In the genomic region with DNA sequence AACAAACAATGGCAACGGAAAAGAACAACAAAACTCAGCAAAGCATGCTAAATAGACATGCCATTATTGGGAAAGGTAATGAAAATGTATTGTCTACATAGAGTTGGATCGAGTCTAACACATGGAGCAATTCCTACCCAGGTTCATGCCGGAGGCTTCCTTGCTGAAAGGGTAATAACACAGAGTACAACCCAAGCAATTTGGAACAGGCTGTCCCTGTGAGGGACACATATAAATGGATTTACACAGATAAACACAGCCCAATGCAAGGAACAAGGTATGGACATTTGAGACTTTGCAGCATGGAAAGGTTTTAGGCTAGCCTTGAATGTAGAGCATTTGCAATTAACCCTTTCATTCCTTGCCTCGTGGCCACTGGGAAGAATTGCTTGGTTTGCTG, we compare ENCODE assay signal across 14 mouse cellular contexts.
A peak's percentile ranks its signal among the peaks of the same experiment; 100 is the strongest.
DNase-seq lines count a peak whose midpoint lies in the region; ATAC-seq and TF ChIP-seq lines count a peak whose summit lies in the region.
"Had no signal": no experiment of that assay in that cellular context is flagged by ENCODE, and none has a peak within 500 bp of the region (broad histone marks: within the 10 kb centered on the region; RNA-seq: fewer than 3 reads in every experiment).

No protein-coding gene starts in this region.

- no peak overlapping the region for H3K9ac ChIP-seq in forebrain, embryonic 13.5 days
- no peak overlapping the region for H3K9ac ChIP-seq in forebrain, embryonic 11.5 days (ENCODE audit: low read length)
- H3K9ac ChIP-seq in forebrain, embryonic 16.5 days (replicated peaks; ENCODE audit: low read depth, low read length) = peak overlapping the region; percentile 38; the same call in 1 of the 2 replicates
- H3K9ac ChIP-seq in midbrain, embryonic 14.5 days (replicated peaks; ENCODE audit: low read length) = no peak overlapping the region; the same call in 1 of the 2 replicates
- no peak overlapping the region for H3K9ac ChIP-seq in kidney, embryonic 15.5 days
- H3K9ac ChIP-seq: heart, embryonic 12.5 days had no signal

- H3K4me3 ChIP-seq in forebrain, embryonic 13.5 days = no peak overlapping the region
- no peak overlapping the region for H3K4me3 ChIP-seq in forebrain, embryonic 11.5 days (ENCODE audit: low read depth, low read length)
- no peak overlapping the region for H3K4me3 ChIP-seq in forebrain, embryonic 16.5 days (replicated peaks; ENCODE audit: low read length)
- no peak overlapping the region for H3K4me3 ChIP-seq in midbrain, embryonic 14.5 days (replicated peaks; ENCODE audit: low read depth, low read length)
- no peak overlapping the region for H3K4me3 ChIP-seq in kidney, embryonic 15.5 days (replicated peaks)
- H3K4me3 ChIP-seq: heart, embryonic 12.5 days; megakaryocyte, embryonic 14.5 days had no signal

- intact Hi-C loops in heart, postnatal 36 days (cut with DNase I) = no loop called here

- peaks cover 18% of the 10 kb centered on the region for H3K4me1 ChIP-seq in forebrain, embryonic 13.5 days
- H3K4me1 ChIP-seq in forebrain, embryonic 11.5 days (replicated peaks; ENCODE audit: control insufficient read depth, insufficient read depth, low read length) = no peaks in the 10 kb centered on the region
- peaks cover 15% of the 10 kb centered on the region for H3K4me1 ChIP-seq in forebrain, embryonic 16.5 days (replicated peaks; ENCODE audit: control insufficient read depth, insufficient read depth, low read length)
- no peaks in the 10 kb centered on the region for H3K4me1 ChIP-seq in midbrain, embryonic 14.5 days (ENCODE audit: control insufficient read depth, insufficient read depth, low read length)
- no peaks in the 10 kb centered on the region for H3K4me1 ChIP-seq in kidney, embryonic 15.5 days
- H3K4me1 ChIP-seq: heart, embryonic 12.5 days; megakaryocyte, embryonic 14.5 days had no signal

- H3K27me3 ChIP-seq in forebrain, embryonic 13.5 days = no peaks in the 10 kb centered on the region
- no peaks in the 10 kb centered on the region for H3K27me3 ChIP-seq in forebrain, embryonic 11.5 days (ENCODE audit: control insufficient read depth, insufficient read depth, low read length)
- no peaks in the 10 kb centered on the region for H3K27me3 ChIP-seq in forebrain, embryonic 16.5 days (replicated peaks; ENCODE audit: control insufficient read depth, insufficient read depth, low read length)
- no peaks in the 10 kb centered on the region for H3K27me3 ChIP-seq in midbrain, embryonic 14.5 days (ENCODE audit: control insufficient read depth, insufficient read depth, low read length)
- no peaks in the 10 kb centered on the region for H3K27me3 ChIP-seq in kidney, embryonic 15.5 days
- H3K27me3 ChIP-seq: heart, embryonic 12.5 days; megakaryocyte, embryonic 14.5 days had no signal

- H3K9me3 ChIP-seq in forebrain, embryonic 13.5 days (replicated peaks) = no peaks in the 10 kb centered on the region
- no peaks in the 10 kb centered on the region for H3K9me3 ChIP-seq in forebrain, embryonic 11.5 days (ENCODE audit: control insufficient read depth, low read length)
- H3K9me3 ChIP-seq in forebrain, embryonic 16.5 days (ENCODE audit: control insufficient read depth, low read length) = no peaks in the 10 kb centered on the region
- H3K9me3 ChIP-seq in midbrain, embryonic 14.5 days (ENCODE audit: control insufficient read depth, low read length) = no peaks in the 10 kb centered on the region
- H3K9me3 ChIP-seq in kidney, embryonic 15.5 days (replicated peaks) = no peaks in the 10 kb centered on the region
- H3K9me3 ChIP-seq: heart, embryonic 12.5 days had no signal

- H3K4me2 ChIP-seq in forebrain, embryonic 13.5 days = no peak overlapping the region
- no peak overlapping the region for H3K4me2 ChIP-seq in forebrain, embryonic 11.5 days (ENCODE audit: low read depth, low read length, severe bottlenecking)
- H3K4me2 ChIP-seq in forebrain, embryonic 16.5 days (ENCODE audit: low read length) = no peak overlapping the region; the same call in 1 of the 2 replicates
- no peak overlapping the region for H3K4me2 ChIP-seq in midbrain, embryonic 14.5 days (ENCODE audit: low read length)
- H3K4me2 ChIP-seq in kidney, embryonic 15.5 days = no peak overlapping the region
- H3K4me2 ChIP-seq: heart, embryonic 12.5 days; liver, embryonic 11.5 days had no signal

- WGBS in forebrain, embryonic 13.5 days = 78% methylated on average over 4 of the region's 4 CpGs
- WGBS in forebrain, embryonic 11.5 days = 92% methylated on average over 4 of the region's 4 CpGs
- WGBS in forebrain, embryonic 16.5 days = 50% methylated on average over 4 of the region's 4 CpGs
- 88% methylated on average over 4 of the region's 4 CpGs for WGBS in midbrain, embryonic 14.5 days
- WGBS in kidney, embryonic 15.5 days = 77% methylated on average over 4 of the region's 4 CpGs

- no peak for TF ChIP-seq POLR2A in brain, embryonic 14.5 days (IDR thresholded peaks at IDR 0.05; ENCODE audit: borderline replicate concordance, extremely low read depth, insufficient read depth, insufficient read length, poor library complexity, severe bottlenecking)

- no peak for DNase-seq in forebrain, embryonic 11.5 days (ENCODE audit: low spot score)
- DNase-seq in brain, embryonic 14.5 days (ENCODE audit: low read depth) = peak; percentile 58
- DNase-seq in midbrain, embryonic 14.5 days = peak; percentile 19
- DNase-seq in Muller cell, postnatal 12 days (ENCODE audit: inconsistent ontology term) = no peak
- no peak for DNase-seq in heart, postnatal 36 days
- DNase-seq: adrenal gland, postnatal 14 days; thymus, postnatal 25 days had no signal

- no peaks in the 10 kb centered on the region for H3K36me3 ChIP-seq in forebrain, embryonic 13.5 days (ENCODE audit: poor library complexity, severe bottlenecking)
- no peaks in the 10 kb centered on the region for H3K36me3 ChIP-seq in forebrain, embryonic 11.5 days (ENCODE audit: control insufficient read depth, insufficient read depth, low read length)
- no peaks in the 10 kb centered on the region for H3K36me3 ChIP-seq in forebrain, embryonic 16.5 days (ENCODE audit: control insufficient read depth, insufficient read depth)
- no peaks in the 10 kb centered on the region for H3K36me3 ChIP-seq in midbrain, embryonic 14.5 days (ENCODE audit: control insufficient read depth, insufficient read depth, low read length)
- no peaks in the 10 kb centered on the region for H3K36me3 ChIP-seq in kidney, embryonic 15.5 days
- H3K36me3 ChIP-seq: heart, embryonic 12.5 days had no signal

- no peak for TF ChIP-seq CTCF in brain, embryonic 14.5 days (IDR thresholded peaks at IDR 0.05; ENCODE audit: borderline replicate concordance, extremely low read depth, insufficient read depth, insufficient read length)

- H3K27ac ChIP-seq in forebrain, embryonic 13.5 days = peak overlapping the region; percentile 68
- no peak overlapping the region for H3K27ac ChIP-seq in forebrain, embryonic 11.5 days (ENCODE audit: low read depth, low read length)
- H3K27ac ChIP-seq in forebrain, embryonic 16.5 days (ENCODE audit: low read length) = peak overlapping the region; percentile 91
- H3K27ac ChIP-seq in midbrain, embryonic 14.5 days (replicated peaks; ENCODE audit: low read depth, low read length) = peak overlapping the region; percentile 78
- no peak overlapping the region for H3K27ac ChIP-seq in kidney, embryonic 15.5 days
- H3K27ac ChIP-seq: kidney, postnatal 0 days had no signal

- ATAC-seq in forebrain, embryonic 13.5 days = peak; percentile 46
- ATAC-seq in forebrain, embryonic 11.5 days (replicated peaks; ENCODE audit: low FRiP score) = no peak
- ATAC-seq in forebrain, embryonic 16.5 days = peak; percentile 54
- ATAC-seq in midbrain, embryonic 14.5 days (ENCODE audit: low FRiP score, low TSS enrichment) = no peak
- ATAC-seq in kidney, embryonic 15.5 days (replicated peaks; ENCODE audit: low FRiP score) = no peak

Comparison
In these comparisons a context has a peak if more than half of its experiments do, and no peak if none do; other contexts are left out.
1. ATAC-seq: peak in forebrain, embryonic 13.5 days (single experiment) and forebrain, embryonic 16.5 days (single experiment); none in forebrain, embryonic 11.5 days (single experiment), midbrain, embryonic 14.5 days (single experiment) and kidney, embryonic 15.5 days (single experiment).
2. H3K27ac ChIP-seq: peak in forebrain, embryonic 13.5 days (single experiment), forebrain, embryonic 16.5 days (single experiment) and midbrain, embryonic 14.5 days (single experiment); none in forebrain, embryonic 11.5 days (single experiment) and kidney, embryonic 15.5 days (single experiment).
3. DNase-seq: peak in brain, embryonic 14.5 days (single experiment) and midbrain, embryonic 14.5 days (single experiment); none in forebrain, embryonic 11.5 days (single experiment), Muller cell, postnatal 12 days (single experiment) and heart, postnatal 36 days (0 of 2).